Mouse (Mus musculus) cerebellum, adult 2 months (tissue): ENCODE results near the gene Plcb4.

Experiments used
- CTCF ChIP-seq: fragments of 200-500 bp; IDR thresholded peaks from 2 replicates; pipeline ENCODE4 v1.5.1; 2011; ENCODE audit warnings: low read depth, mild to moderate bottlenecking, control low read depth, low read length, moderate library complexity, borderline replicate concordance; ENCODE audit not compliant: insufficient read depth
- POLR2A ChIP-seq: fragments of 200-500 bp; IDR thresholded peaks from 2 replicates; pipeline ENCODE4 v1.6.1; 2011; ENCODE audit warnings: low read length, control low read depth, borderline replicate concordance; ENCODE audit not compliant: insufficient read depth

GRCm38 (mm10) chr2:135936376-135936775 is 277.6 kb downstream of the Plcb4 start:
- TF ChIP-seq CTCF (no peak), POLR2A (no peak)
